Mouse (Mus musculus) embryonic fibroblast, embryonic 13.5 days (primary cell): ENCODE measurements at regions not wholly inside any gene's neighbourhood (a gene's known extent, or its start where the extent isn't known, plus 50 kb on each side); places are given as distances from the start of the nearest gene placed in this dataset.

ENCODE experiments used
- CTCF ChIP-seq: IDR thresholded peaks from 2 replicates; pipeline ENCODE4 v1.5.1; 2011; ENCODE audit warnings: mild to moderate bottlenecking, control low read depth, low read length, moderate library complexity, borderline replicate concordance; ENCODE audit not compliant: insufficient read depth
- POLR2A ChIP-seq: IDR thresholded peaks from 2 replicates; pipeline ENCODE4 v1.6.1; 2011; ENCODE audit warnings: low read depth, mild to moderate bottlenecking, control low read depth, low read length, moderate library complexity

GRCm38 (mm10) chr14:58985838-58986237 is 156.9 kb downstream of the 1700129C05Rik start:
- TF ChIP-seq CTCF = no peak
- no peak for TF ChIP-seq POLR2A
